Mouse (Mus musculus) C2C12 (cell line): ENCODE results near the gene Zswim1.
A peak's percentile ranks its signal among the peaks of the same experiment; 100 is the strongest.

ENCODE experiments used
- CEBPB ChIP-seq: IDR thresholded peaks from one replicate; pipeline ENCODE4 v1.6.1; 2011; ENCODE audit warnings: low read depth, mild to moderate bottlenecking, control low read depth, moderate library complexity
- CTCF ChIP-seq: IDR thresholded peaks from one replicate; pipeline ENCODE4 v1.5.1; 2011; ENCODE audit not compliant: control insufficient read depth, insufficient read depth, insufficient read length
- MAX ChIP-seq: IDR thresholded peaks from one replicate; pipeline ENCODE4 v1.6.1; 2011; ENCODE audit warnings: mild to moderate bottlenecking, control low read depth
- MYOG ChIP-seq: IDR thresholded peaks from one replicate; pipeline ENCODE4 v1.6.1; 2011; ENCODE audit not compliant: control insufficient read depth, insufficient read length; ENCODE audit errors: extremely low read depth
- USF1 ChIP-seq: IDR thresholded peaks from one replicate; pipeline ENCODE4 v1.6.1; 2011; ENCODE audit warnings: low read depth, mild to moderate bottlenecking, control low read depth, moderate library complexity

DNA sequence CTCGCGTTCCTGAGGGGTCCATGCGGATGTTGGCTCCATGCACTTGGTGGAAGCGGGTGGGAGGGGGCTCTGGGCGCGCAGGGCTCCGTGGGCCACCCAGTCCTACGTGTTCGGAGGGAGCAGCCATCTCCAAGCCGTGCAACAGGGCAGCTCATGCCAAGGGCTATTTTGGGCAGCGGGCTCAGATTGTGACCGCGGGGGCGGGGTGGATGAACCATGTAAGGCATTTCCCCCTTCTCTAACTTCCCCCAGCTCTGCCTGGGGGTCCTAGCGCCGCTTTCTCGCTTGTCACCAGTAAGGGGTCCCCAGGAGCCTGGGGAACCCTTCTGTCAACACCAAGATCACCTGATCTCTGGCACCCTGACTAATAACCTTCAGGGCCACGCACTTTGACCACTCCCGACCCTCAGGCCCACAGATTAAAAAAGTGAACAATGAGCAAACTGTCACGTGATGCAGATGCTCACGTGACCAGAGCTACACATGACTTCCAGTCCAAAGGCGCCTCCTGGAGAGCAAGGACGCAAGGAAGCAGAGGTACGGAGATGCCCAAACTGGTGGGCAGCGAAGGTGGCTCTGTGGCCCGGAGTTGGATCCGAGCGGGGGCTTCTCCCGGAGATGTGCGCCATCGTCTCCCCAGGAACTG is 11.0 kb downstream of the Zswim1 start, which contains the start of gene Neurl2:
- TF ChIP-seq CTCF, result no peak
- peak; percentile 92 for TF ChIP-seq MAX
- peak; percentile 100 for TF ChIP-seq USF1
- TF ChIP-seq CEBPB, result no peak
- no peak for TF ChIP-seq MYOG
